Mouse (Mus musculus) right cerebral cortex, postnatal 4 days (tissue): ENCODE results near the gene 1700009N14Rik.

Experiments used
- DNase-seq: peaks from one replicate; pipeline ENCODE4 v3.0.0-alpha.2; 2022

Gene 1700009N14Rik

GRCm38 (mm10) chr4:39450069-39450468 lies at the start of gene 1700009N14Rik:
1700009N14Rik (plus strand) TSS chr4:39450295.
- no peak for DNase-seq

- DNase-seq, result no peak
Measured at GRCm38 (mm10) chr4:39437870-39438367, 12.2 kb upstream of the 1700009N14Rik start.

GRCm38 (mm10) chr4:39474291-39474690 lies 24.2 kb downstream of the 1700009N14Rik start:
- DNase-seq, result no peak

- no peak for DNase-seq
Measured at GRCm38 (mm10) chr4:39486393-39486792, 36.3 kb downstream of the 1700009N14Rik start.

- no peak for DNase-seq
Measured at GRCm38 (mm10) chr4:39493596-39493995, 43.5 kb downstream of the 1700009N14Rik start.

GRCm38 (mm10) chr4:39495875-39496274 lies 45.8 kb downstream of the 1700009N14Rik start:
- no peak for DNase-seq
